Mouse (Mus musculus) embryonic fibroblast, embryonic 13.5 days (primary cell): ENCODE data around the gene Pim3. TPM values are rescaled to one million over a fixed set of nuclear protein-coding genes. Genes with fewer than 3 reads are reported as not detected.

ENCODE experiments used
- H3K27ac ChIP-seq: 2 replicates; pipeline ENCODE4 v1.5.1; 2012; ENCODE audit warnings: low read length, control low read depth, inconsistent platforms; ENCODE audit not compliant: insufficient read depth
- H3K4me1 ChIP-seq: 2 replicates; pipeline ENCODE4 v1.6.1; 2011; ENCODE audit warnings: low read length; ENCODE audit not compliant: control insufficient read depth, insufficient read depth
- H3K4me3 ChIP-seq: 2 replicates; pipeline ENCODE4 v1.5.1; 2011; ENCODE audit warnings: mild to moderate bottlenecking, control low read depth, low read length; ENCODE audit not compliant: insufficient read depth
- CTCF ChIP-seq: IDR thresholded peaks from 2 replicates; pipeline ENCODE4 v1.5.1; 2011; ENCODE audit warnings: mild to moderate bottlenecking, control low read depth, low read length, moderate library complexity, borderline replicate concordance; ENCODE audit not compliant: insufficient read depth
- POLR2A ChIP-seq: IDR thresholded peaks from 2 replicates; pipeline ENCODE4 v1.6.1; 2011; ENCODE audit warnings: low read depth, mild to moderate bottlenecking, control low read depth, low read length, moderate library complexity
- polyA plus RNA-seq: library from polyadenylated mRNA; stranded (reverse); fragments of >200 nt; gene quantifications from 2 replicates; pipeline ENCODE4 v1.2.4, GENCODE M21; 2011; ENCODE audit warnings: low read depth; ENCODE audit not compliant: missing spikeins, insufficient read length

Pim3 gene
- polyA plus RNA-seq, 1 experiment, result 9.6 TPM

DNA sequence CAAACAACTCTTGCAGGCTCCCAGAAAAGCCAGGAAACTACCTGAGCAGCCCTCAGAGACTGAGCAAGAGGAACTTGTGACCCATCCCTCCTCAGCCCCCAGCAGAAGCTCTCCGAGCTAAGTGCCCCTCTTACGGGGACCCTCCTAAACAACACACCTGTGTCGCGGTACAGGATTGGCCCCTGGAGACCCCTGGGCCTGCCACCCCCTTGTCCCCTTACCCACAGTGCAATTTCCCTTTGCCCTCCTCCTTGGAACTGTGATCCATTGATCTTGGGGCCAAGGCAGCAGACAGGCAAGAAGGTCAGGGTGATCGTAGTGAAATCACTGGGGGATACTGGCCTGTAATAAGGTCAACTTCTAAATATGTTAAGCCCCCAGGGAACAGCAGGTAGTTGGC is 25.4 kb upstream of the Pim3 start:
- no peak for TF ChIP-seq CTCF
- TF ChIP-seq POLR2A, result no peak
- Histone ChIP-seq H3K4me3 (no peak overlapping the region), H3K4me1 (peaks cover 3% of the 10 kb centered on the region; the same call in 1 of the 2 replicates), H3K27ac (no peak overlapping the region)

DNA sequence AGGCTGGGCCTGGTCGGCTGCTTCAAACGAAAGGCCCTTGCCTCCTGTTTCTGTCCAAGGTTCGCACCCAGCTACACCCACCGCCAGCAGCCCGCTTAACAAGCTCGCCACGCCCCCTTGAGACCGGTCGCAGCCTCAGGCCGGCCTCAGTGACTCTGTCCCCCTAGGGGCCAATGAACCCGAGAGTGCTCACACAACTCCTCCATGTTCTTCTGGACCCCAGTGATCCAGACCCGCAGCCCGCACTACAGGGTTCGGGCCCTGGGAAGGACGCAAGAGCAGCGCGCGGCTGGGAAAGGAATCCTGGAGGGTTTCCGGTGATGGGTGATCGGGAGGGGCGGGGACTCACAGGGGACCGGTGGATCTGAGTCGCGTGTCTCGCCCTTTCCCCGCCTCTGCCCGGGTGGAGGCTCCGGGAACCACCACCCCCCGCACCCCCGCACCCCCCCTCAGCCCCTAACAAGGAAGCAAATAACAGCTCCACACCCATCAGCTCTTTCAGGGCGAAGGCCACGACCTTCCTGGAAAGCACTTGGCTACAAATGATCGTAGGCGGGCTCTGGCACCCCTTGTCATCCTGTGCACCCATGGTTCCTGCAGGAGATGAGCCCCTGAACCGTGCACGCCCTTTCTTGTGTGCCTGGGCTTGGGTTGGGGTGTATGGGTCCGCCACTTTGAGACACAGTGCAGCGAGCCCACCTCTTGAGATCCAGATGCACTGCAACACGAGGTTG is 24.6 kb upstream of the Pim3 start:
- Histone ChIP-seq H3K4me3 (peak overlapping the region; percentile 48), H3K4me1 (peaks cover 3% of the 10 kb centered on the region; the same call in 1 of the 2 replicates), H3K27ac (no peak overlapping the region)
- TF ChIP-seq POLR2A (peak; percentile 66), CTCF (no peak)

DNA sequence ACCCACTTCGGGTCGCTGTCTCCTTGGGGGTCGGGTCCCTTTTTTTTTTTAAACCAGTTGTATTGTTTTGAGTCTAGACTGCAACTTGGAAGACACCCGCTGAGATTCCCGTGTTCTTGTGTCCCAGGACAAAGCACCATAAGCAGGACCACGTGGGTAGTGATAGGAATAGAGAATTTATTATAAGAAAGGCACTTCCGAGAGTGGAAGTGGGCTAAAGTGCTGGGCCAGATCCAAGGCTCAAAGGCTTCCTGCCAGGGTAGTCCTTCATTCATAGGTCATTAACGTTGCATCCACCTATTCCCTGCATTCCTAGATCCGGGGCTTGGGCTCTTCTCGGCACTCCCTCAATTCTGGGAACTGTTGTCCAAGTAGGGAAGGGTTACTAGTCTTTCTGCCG is 24.0 kb upstream of the Pim3 start:
- TF ChIP-seq POLR2A (no peak), CTCF (no peak)
- Histone ChIP-seq H3K4me3 (no peak overlapping the region; the same call in 1 of the 2 replicates), H3K4me1 (peaks cover 3% of the 10 kb centered on the region; the same call in 1 of the 2 replicates), H3K27ac (no peak overlapping the region)

DNA sequence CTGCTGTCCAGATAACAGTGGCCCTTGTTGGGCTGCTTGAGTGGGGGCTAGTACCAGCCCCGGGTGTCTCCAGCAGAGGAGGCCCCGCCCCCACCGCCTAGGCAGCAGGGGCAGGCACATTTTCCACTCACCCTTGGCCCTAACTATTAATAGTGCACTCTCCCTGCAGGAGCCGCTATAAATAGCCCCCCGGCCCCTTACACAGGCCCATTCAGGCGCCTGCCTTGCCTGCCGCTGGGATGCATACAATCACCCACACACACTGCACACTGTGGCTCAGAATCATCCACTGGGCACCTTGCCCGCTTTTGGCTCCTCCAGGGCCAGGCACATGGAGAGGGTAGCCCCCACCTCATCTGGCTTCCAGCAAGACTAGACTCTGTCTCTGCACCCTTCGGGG is 22.7 kb upstream of the Pim3 start:
- Histone ChIP-seq H3K27ac (no peak overlapping the region), H3K4me1 (peaks cover 9% of the 10 kb centered on the region), H3K4me3 (no peak overlapping the region)
- TF ChIP-seq POLR2A (no peak), CTCF (no peak)

DNA sequence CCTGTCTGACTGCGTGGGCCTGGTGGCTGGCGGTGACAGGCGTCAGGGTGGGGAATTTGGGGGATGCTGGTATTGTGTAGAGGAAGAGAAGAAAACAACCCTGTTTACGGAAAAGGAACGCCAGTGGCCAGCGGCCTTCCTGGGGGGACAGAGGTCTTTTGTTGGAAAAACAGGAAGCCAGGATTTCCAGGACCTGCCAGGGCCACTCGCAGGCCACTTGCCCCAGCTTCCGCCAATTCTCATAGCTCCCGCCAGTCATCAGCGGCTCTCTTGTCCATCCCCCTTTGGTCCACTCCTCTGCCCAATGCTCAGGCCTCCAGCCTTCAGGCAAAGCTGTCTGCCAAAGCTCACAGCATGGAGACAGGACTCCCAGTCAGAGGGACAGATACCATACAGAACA is 21.9 kb upstream of the Pim3 start:
- TF ChIP-seq CTCF (no peak), POLR2A (no peak)
- Histone ChIP-seq H3K4me3 (no peak overlapping the region), H3K4me1 (peaks cover 10% of the 10 kb centered on the region), H3K27ac (no peak overlapping the region)

DNA sequence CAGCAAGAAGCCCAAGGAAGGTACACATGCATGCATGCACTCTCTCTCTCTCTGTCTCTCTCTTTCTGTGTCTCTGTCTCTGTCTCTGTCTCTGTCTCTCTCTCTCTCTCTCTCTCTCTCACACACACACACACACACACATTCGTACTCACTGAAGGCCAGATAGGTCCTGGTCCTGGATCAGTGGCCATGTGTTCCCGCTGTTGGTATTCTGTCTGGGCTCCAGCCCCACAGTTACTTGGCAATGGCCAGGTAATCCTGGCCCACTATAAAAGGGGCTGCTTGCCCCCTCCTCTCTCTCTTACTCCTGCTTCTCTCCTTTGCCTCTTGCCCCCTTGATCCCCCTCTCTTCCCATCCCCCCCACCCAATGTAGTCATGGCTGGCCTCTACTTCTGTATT is 20.8 kb upstream of the Pim3 start:
- no peak for TF ChIP-seq POLR2A
- TF ChIP-seq CTCF, result no peak
- Histone ChIP-seq H3K4me1 (peaks cover 10% of the 10 kb centered on the region), H3K27ac (no peak overlapping the region), H3K4me3 (no peak overlapping the region)

DNA sequence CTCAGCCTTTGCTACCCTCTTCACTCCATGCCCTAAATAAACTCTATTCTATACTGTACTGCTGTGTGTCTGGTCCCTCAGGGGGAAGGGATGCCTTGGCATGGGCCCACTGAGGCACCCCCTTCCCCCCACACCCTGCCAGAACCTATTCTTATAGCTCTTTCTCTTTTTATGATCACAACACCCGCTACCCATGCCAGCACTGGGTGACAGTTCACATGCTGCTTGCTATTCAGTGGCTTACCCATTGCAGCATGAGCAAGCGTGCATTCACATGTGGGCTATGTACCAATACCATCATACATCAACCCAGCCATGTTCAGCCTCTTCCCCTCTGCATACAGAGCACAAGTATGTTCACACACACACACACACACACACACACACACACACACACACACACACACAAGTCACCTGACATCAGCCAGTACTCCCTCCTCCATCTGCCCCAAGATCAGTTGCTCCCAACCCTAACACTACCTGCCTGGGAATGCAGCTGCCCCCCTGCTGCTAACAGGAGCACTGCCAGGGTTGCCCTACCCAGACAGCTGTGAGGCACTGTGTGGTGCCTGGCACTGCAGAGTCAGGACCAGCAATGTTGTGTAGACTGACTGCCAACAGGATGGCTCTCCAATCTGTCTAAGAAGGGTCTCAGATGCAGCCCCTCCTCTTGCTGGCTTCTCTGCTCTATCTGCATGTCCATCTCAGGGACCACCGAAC is 20.2 kb upstream of the Pim3 start:
- H3K4me3 ChIP-seq, result no peak overlapping the region
- H3K27ac ChIP-seq, result no peak overlapping the region
- H3K4me1 ChIP-seq, result peaks cover 10% of the 10 kb centered on the region
- no peak for TF ChIP-seq CTCF
- no peak for TF ChIP-seq POLR2A

DNA sequence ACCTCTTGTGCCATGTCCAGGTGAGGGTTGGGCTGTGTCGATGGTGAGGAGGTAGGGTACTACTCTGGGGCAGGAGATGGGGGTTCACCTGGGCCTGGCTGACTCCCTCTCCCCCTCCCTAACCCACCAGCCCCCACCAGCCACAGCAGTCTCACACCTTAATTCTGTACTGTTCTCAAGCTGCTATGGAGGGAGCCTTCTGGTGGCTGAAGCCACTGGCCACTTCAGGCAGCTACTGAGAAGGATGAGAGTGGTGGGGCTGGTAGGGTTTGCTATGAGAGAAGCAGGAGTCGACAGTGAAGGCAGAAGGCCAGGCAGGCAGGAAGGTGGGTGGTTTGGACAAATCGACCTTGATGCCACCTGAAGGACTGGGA is 19.7 kb upstream of the Pim3 start:
- no peak overlapping the region for H3K27ac ChIP-seq
- no peak overlapping the region for H3K4me3 ChIP-seq
- H3K4me1 ChIP-seq, result peaks cover 10% of the 10 kb centered on the region
- no peak for TF ChIP-seq POLR2A
- TF ChIP-seq CTCF, result no peak

DNA sequence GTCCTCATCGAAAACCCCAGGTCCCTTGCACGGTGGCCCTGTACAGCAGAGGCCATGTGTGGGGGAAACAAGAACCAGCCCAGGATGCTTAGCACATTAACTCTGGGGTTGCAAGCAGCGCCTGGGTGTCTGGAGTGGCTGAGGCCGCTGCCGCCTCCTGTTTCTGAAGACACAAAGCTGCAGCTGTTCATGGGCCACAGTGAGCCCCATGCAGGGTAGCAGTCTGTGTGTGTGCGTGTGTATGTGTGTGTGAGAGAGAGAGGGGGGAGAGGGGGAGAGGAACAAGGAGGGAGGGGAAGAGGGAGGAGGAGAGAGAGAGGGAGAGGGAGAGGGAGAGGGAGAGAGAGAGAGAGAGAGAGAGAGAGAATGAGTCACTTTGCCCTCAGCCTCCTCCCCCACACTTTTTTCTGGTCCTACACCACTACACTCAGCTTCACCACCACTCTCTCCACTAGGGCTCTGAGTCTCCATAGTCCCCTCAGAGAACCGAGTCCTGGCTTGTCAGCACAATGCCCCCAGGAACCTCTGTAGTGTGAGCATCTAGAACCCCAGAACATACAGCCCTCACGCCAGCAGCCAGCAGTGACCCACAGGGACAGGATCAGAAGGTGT is 18.4 kb upstream of the Pim3 start:
- H3K27ac ChIP-seq, result 0 out of 2 replicates have a peak overlapping the region, but pooled peaks have one; percentile 15
- H3K4me3 ChIP-seq, result no peak overlapping the region
- TF ChIP-seq POLR2A (no peak), CTCF (no peak)
- peaks cover 10% of the 10 kb centered on the region for H3K4me1 ChIP-seq

DNA sequence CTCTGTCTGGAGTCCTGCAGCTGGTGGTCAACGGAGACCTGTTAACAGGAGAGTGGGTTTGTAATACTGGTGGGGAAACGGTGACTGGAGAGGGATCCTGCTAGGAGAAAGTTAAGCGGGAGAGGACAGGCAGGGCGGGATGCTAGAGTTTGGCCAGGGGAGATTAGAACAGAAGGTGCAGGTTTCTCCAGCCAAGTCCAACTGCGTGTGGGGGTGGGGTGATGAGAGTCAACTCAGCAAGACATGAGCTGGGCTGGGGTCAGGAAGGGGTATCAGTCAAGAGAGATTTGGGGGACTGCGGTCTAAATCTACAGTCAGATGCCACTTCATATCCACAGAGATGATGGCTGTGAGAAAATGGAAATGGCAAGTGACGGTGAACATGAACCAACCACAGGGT is 17.0 kb upstream of the Pim3 start:
- no peak for TF ChIP-seq CTCF
- no peak for TF ChIP-seq POLR2A
- Histone ChIP-seq H3K4me3 (no peak overlapping the region), H3K27ac (no peak overlapping the region), H3K4me1 (peaks cover 6% of the 10 kb centered on the region)
